Mouse (Mus musculus): Measurements from ENCODE around the gene Chrm4. TPM values are rescaled to one million over a fixed set of nuclear protein-coding genes. Genes with fewer than 3 reads are reported as not detected.

Chrm4 gene
- polyA plus RNA-seq, 1 experiment from 2014 or later = not detected

DNA sequence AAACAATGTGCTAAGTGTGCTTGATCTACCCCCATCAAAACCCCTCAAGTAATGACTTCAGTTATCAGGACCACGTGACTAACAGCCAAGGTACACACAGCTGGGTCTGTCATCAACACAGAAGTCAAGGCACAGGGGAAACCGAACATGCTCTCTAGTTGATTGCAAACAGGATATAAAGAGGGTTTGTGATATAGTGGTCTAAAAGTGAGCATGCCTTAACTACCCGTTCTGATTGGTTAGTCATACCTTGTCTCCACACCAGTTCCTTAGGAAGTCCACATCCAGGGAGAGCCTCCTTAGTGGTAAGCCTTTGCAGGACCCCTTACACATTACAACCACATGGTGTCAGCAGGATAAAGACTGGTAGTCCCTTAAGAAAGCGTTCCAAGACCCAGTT, 6.9 kb upstream of the Chrm4 start:
- H3K4me2 ChIP-seq (ENCODE audit: low read length) = no peak overlapping the region
- no peak overlapping the region for H3K9ac ChIP-seq (ENCODE audit: low read length)
- no peak overlapping the region for H3K27ac ChIP-seq (ENCODE audit: low read depth)
- 70% methylated on average over 4 of the region's 4 CpGs for WGBS
- ATAC-seq (replicated peaks; ENCODE audit: low FRiP score, low TSS enrichment, low read depth) (no peak), DNase-seq (ENCODE audit: low spot score) (no peak)
- H3K4me3 ChIP-seq (ENCODE audit: low read depth, low read length) = no peak overlapping the region
- H3K36me3 ChIP-seq (ENCODE audit: control insufficient read depth, insufficient read depth, low read length) = peaks cover 31% of the 10 kb centered on the region
- no peaks in the 10 kb centered on the region for H3K9me3 ChIP-seq (ENCODE audit: control insufficient read depth, low read length)
- no peaks in the 10 kb centered on the region; the same call in 1 of the 2 replicates for H3K4me1 ChIP-seq (replicated peaks; ENCODE audit: control insufficient read depth, insufficient read depth, low read length)
- peaks cover 38% of the 10 kb centered on the region for H3K27me3 ChIP-seq (replicated peaks; ENCODE audit: control insufficient read depth, insufficient read depth, low read length)

GRCm38 (mm10) chr2:91921181-91921789, 5.8 kb upstream of the Chrm4 start:
- peak; percentile 18; the same call in 1 of the 2 replicates for ATAC-seq (replicated peaks; ENCODE audit: low FRiP score, low TSS enrichment, low read depth)

DNA sequence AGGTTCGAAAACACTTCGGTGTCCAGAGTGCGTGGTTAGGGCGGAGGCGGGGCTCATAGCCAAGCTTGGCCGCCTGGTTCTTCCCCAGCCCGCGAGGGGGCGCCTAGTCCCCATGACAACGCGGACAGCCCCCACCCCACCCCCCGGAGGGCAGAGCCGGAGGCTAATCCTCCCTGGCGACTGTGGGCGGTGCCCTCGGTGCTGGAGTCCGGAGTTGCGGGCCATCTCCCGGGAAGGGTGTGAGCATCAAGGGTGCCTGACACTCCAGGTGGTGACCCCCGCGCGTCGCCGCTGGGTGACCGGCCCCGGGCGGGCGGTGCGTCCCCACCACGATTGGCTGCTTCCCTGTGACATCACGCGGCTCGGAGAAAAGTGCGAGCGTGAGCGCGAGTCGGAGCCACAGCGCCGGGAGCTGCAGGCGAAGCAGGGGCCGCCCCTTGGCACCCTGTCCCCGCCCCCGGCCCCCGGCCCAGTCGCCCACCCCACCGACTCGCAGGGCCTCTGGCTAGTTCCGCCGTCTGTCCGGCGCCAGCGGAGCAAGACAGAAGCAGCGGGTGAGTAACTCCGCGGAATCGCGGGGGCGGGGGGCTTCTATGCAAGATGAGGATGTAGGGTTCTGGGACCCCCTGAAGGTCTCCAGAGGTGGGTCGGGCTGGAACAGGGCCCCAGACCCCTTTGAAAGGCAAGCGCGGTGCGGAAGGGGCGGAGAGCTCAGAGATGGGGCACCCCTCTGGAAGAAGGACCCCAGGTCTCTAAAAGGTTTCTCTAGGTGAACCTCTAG, 5.1 kb upstream of the Chrm4 start:
- Histone ChIP-seq H3K27me3 (replicated peaks; ENCODE audit: control insufficient read depth, insufficient read depth, low read length) (peaks cover 38% of the 10 kb centered on the region), H3K4me1 (replicated peaks; ENCODE audit: control insufficient read depth, insufficient read depth, low read length) (no peaks in the 10 kb centered on the region; the same call in 1 of the 2 replicates), H3K4me2 (ENCODE audit: low read length) (peak overlapping the region; percentile 97), H3K9ac (ENCODE audit: low read length) (no peak overlapping the region; the same call in 1 of the 2 replicates), H3K36me3 (ENCODE audit: control insufficient read depth, insufficient read depth, low read length) (peaks cover 15% of the 10 kb centered on the region), H3K4me3 (ENCODE audit: low read depth, low read length) (peak overlapping the region; percentile 54), H3K9me3 (ENCODE audit: control insufficient read depth, low read length) (no peaks in the 10 kb centered on the region), H3K27ac (ENCODE audit: low read depth) (no peak overlapping the region)
- under 1% methylated on average over 63 of the region's 64 CpGs for WGBS
- ATAC-seq (replicated peaks; ENCODE audit: low FRiP score, low TSS enrichment, low read depth) (peak; percentile 53), DNase-seq (ENCODE audit: low spot score) (peak; percentile 86)

More at GRCm38 (mm10) chr2:91921181-91921789, 5.8 kb upstream of the Chrm4 start:
- H3K9ac ChIP-seq (ENCODE audit: low read length) = no peak overlapping the region
- DNase-seq (ENCODE audit: low spot score) = peak; percentile 87
- H3K4me2 ChIP-seq (ENCODE audit: low read length) = peak overlapping the region; percentile 97
- H3K27me3 ChIP-seq (replicated peaks; ENCODE audit: control insufficient read depth, insufficient read depth, low read length) = peaks cover 38% of the 10 kb centered on the region
- H3K4me3 ChIP-seq (ENCODE audit: low read depth, low read length) = peak overlapping the region; percentile 54
- H3K9me3 ChIP-seq (ENCODE audit: control insufficient read depth, low read length) = no peaks in the 10 kb centered on the region
- peaks cover 20% of the 10 kb centered on the region for H3K36me3 ChIP-seq (ENCODE audit: control insufficient read depth, insufficient read depth, low read length)
- 4% methylated on average over 31 of the region's 31 CpGs for WGBS
- no peaks in the 10 kb centered on the region; the same call in 1 of the 2 replicates for H3K4me1 ChIP-seq (replicated peaks; ENCODE audit: control insufficient read depth, insufficient read depth, low read length)
- no peak overlapping the region for H3K27ac ChIP-seq (ENCODE audit: low read depth)

DNA sequence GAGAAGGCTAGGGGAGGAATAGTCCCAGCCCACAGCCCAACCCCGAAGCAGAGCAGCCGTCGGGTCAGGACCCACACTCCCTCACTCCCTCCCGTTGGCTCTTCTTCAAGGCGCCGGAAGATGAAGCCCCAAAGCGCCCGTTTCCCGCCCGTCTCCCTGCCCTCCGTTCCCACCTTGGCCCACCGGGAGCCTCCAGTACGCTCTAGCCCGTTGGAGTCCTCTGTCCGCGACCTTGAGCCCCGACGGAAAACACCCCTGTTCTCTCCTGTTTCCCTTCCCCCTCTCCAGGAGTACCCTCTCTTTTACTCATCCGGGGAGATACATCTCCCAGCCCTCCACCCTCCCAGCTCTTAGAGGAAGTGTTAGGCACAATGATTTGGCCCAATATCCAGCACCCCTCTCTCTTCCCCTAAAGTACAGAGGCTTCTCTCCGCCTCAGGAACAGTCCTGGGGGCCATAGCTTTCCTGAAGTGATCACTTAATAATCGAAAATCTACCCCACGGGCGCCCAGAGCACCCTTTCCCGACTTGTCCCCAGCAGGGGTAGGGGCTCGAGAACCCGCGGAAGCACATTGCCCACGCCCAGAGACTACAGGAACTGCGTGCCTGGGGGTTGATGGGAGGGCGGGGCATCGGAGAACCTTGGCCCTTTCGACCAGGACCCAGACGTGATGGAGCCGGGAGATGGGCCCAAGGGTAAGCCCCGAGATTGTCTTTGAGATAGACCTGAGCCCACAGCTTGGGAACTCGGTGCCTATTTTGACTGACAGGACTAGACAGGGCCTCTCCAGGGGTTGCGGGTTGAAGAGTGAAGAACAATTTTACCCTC, 4.2 kb upstream of the Chrm4 start:
- no peak overlapping the region for H3K9ac ChIP-seq (ENCODE audit: low read length)
- no peaks in the 10 kb centered on the region for H3K9me3 ChIP-seq (ENCODE audit: control insufficient read depth, low read length)
- WGBS = 3% methylated on average over 37 of the region's 37 CpGs

GRCm38 (mm10) chr2:91923415-91924337, 3.4 kb upstream of the Chrm4 start:
- H3K4me3 ChIP-seq (ENCODE audit: low read depth, low read length) = peak overlapping the region; percentile 20
- DNase-seq (ENCODE audit: low spot score) = peak; percentile 81
- H3K27me3 ChIP-seq (replicated peaks; ENCODE audit: control insufficient read depth, insufficient read depth, low read length) = peaks cover 38% of the 10 kb centered on the region
- no peak overlapping the region for H3K9ac ChIP-seq (ENCODE audit: low read length)
- WGBS = 5% methylated on average over 54 of the region's 54 CpGs
- no peaks in the 10 kb centered on the region for H3K9me3 ChIP-seq (ENCODE audit: control insufficient read depth, low read length)
- no peaks in the 10 kb centered on the region; the same call in 1 of the 2 replicates for H3K4me1 ChIP-seq (replicated peaks; ENCODE audit: control insufficient read depth, insufficient read depth, low read length)
- peak overlapping the region; percentile 47 for H3K4me2 ChIP-seq (ENCODE audit: low read length)
- no peak overlapping the region for H3K27ac ChIP-seq (ENCODE audit: low read depth)
- H3K36me3 ChIP-seq (ENCODE audit: control insufficient read depth, insufficient read depth, low read length) = no peaks in the 10 kb centered on the region
- ATAC-seq (replicated peaks; ENCODE audit: low FRiP score, low TSS enrichment, low read depth) = no peak

More for the DNA sequence above, 4.2 kb upstream of the Chrm4 start:
- no peak for DNase-seq (ENCODE audit: low spot score)
- no peak overlapping the region for H3K27ac ChIP-seq (ENCODE audit: low read depth)
- no peaks in the 10 kb centered on the region; the same call in 1 of the 2 replicates for H3K4me1 ChIP-seq (replicated peaks; ENCODE audit: control insufficient read depth, insufficient read depth, low read length)
- H3K36me3 ChIP-seq (ENCODE audit: control insufficient read depth, insufficient read depth, low read length) = peaks cover 7% of the 10 kb centered on the region
- peak overlapping the region; percentile 54 for H3K4me3 ChIP-seq (ENCODE audit: low read depth, low read length)
- ATAC-seq (replicated peaks; ENCODE audit: low FRiP score, low TSS enrichment, low read depth) = no peak
- peaks cover 38% of the 10 kb centered on the region for H3K27me3 ChIP-seq (replicated peaks; ENCODE audit: control insufficient read depth, insufficient read depth, low read length)
- H3K4me2 ChIP-seq (ENCODE audit: low read length) = peak overlapping the region; percentile 97

GRCm38 (mm10) chr2:91924726-91925125, 2.3 kb upstream of the Chrm4 start:
- no peak for ATAC-seq (replicated peaks; ENCODE audit: low FRiP score, low TSS enrichment, low read depth)
- Histone ChIP-seq H3K27me3 (replicated peaks; ENCODE audit: control insufficient read depth, insufficient read depth, low read length) (peaks cover 38% of the 10 kb centered on the region), H3K9ac (ENCODE audit: low read length) (no peak overlapping the region), H3K4me1 (replicated peaks; ENCODE audit: control insufficient read depth, insufficient read depth, low read length) (peaks cover 5% of the 10 kb centered on the region; the same call in 1 of the 2 replicates), H3K9me3 (ENCODE audit: control insufficient read depth, low read length) (no peaks in the 10 kb centered on the region), H3K27ac (ENCODE audit: low read depth) (no peak overlapping the region), H3K4me3 (ENCODE audit: low read depth, low read length) (no peak overlapping the region), H3K4me2 (ENCODE audit: low read length) (no peak overlapping the region), H3K36me3 (ENCODE audit: control insufficient read depth, insufficient read depth, low read length) (no peaks in the 10 kb centered on the region)
- no peak for DNase-seq (ENCODE audit: low spot score)
- WGBS = 67% methylated on average over 1 of the region's 1 CpGs

GRCm38 (mm10) chr2:91925442-91925841, 1.6 kb upstream of the Chrm4 start:
- no peak overlapping the region for H3K4me3 ChIP-seq (ENCODE audit: low read depth, low read length)
- no peak for ATAC-seq (replicated peaks; ENCODE audit: low FRiP score, low TSS enrichment, low read depth)
- no peaks in the 10 kb centered on the region for H3K36me3 ChIP-seq (ENCODE audit: control insufficient read depth, insufficient read depth, low read length)
- no peak for DNase-seq (ENCODE audit: low spot score)
- H3K27me3 ChIP-seq (replicated peaks; ENCODE audit: control insufficient read depth, insufficient read depth, low read length) = peaks cover 38% of the 10 kb centered on the region
- peaks cover 8% of the 10 kb centered on the region; the same call in 1 of the 2 replicates for H3K4me1 ChIP-seq (replicated peaks; ENCODE audit: control insufficient read depth, insufficient read depth, low read length)
- 79% methylated on average over 15 of the region's 15 CpGs for WGBS
- H3K9ac ChIP-seq (ENCODE audit: low read length) = no peak overlapping the region
- no peak overlapping the region for H3K4me2 ChIP-seq (ENCODE audit: low read length)
- H3K9me3 ChIP-seq (ENCODE audit: control insufficient read depth, low read length) = no peaks in the 10 kb centered on the region
- no peak overlapping the region for H3K27ac ChIP-seq (ENCODE audit: low read depth)
